Mouse (Mus musculus): ENCODE results near the gene Arid1b.

DNA sequence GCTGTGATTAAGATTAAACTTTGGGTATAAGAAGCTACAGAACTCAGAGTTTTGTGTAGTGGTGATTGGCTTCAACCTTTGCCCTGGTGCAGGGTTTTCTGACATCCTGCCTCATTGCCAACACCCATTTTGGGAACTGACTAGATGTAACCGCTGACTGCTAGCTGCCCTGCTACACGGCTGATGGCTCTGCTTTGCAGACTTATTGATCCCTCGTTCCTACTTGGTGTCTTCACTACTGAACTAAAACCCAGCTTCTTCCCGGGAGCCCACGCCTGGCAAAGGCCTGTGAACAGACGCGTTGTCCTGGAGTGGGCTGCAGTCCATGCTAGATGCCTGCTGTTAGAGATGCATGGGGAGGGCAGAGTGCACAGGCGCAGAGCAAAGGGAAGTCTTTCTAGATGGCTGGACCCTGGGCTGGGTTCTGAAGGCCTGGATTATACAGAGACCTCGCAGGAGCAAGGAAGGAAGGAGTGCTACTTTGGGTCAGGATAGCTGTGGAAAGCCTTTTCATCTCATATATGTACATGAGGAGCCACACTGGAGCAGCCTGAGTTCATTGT, 210.1 kb downstream of the Arid1b start:
- TF ChIP-seq GATA1 (IDR thresholded peaks at IDR 0.05; ENCODE audit: borderline replicate concordance, low read length) (no peak), FLI1 (IDR thresholded peaks at IDR 0.05; ENCODE audit: low read length) (no peak)

Data from megakaryocyte, embryonic 14.5 days (primary cell).